Mouse (Mus musculus): Measurements from ENCODE around the gene Eif2b2. TPM values are rescaled to one million over a fixed set of nuclear protein-coding genes. Genes with fewer than 3 reads are reported as not detected.
A peak's percentile ranks its signal among the peaks of the same experiment; 100 is the strongest.

Gene Eif2b2
- polyA plus RNA-seq, 1 experiment from 2014 or later: 66.8 TPM

- ATAC-seq: no peak
These were observed 1.5 kb upstream of the Eif2b2 start for GRCm38 (mm10) chr12:85217733-85218310.

DNA sequence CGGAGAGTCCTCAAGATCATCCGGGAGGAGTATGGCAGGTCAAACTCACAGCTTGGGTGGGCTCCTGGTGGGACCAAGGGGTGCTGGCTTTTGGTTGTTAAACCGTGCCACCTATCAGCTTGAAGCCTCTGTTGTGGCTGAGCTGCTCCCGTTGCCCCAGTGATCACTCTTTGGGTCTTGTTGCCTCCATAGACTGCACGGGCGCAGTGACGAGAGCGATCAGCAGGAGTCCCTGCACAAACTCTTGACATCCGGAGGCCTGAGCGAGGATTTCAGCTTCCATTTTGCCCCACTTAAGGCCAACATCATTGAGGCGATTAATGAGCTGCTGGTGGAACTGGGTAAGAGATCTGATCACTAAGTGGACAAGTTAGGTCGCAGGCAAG is 617 bp downstream of the Eif2b2 start:
- Histone ChIP-seq H3K9me3 (no peaks in the 10 kb centered on the region), H3K4me1 (replicated peaks) (peaks cover 21% of the 10 kb centered on the region), H3K9ac (peak overlapping the region; percentile 68), H3K36me3 (peaks cover 15% of the 10 kb centered on the region), H3K27ac (0 out of 2 replicates have a peak overlapping the region, but pooled peaks have one; percentile 51), H3K4me3 (replicated peaks) (peak overlapping the region; percentile 85), H3K4me2 (replicated peaks) (peak overlapping the region; percentile 87), H3K27me3 (replicated peaks) (no peaks in the 10 kb centered on the region)
- no peak for ATAC-seq
- 3% methylated on average over 12 of the region's 12 CpGs for WGBS

More at GRCm38 (mm10) chr12:85217733-85218310, 1.5 kb upstream of the Eif2b2 start:
- Histone ChIP-seq H3K36me3 (peaks cover 5% of the 10 kb centered on the region), H3K9me3 (no peaks in the 10 kb centered on the region), H3K4me2 (replicated peaks) (no peak overlapping the region), H3K27me3 (replicated peaks) (no peaks in the 10 kb centered on the region), H3K9ac (no peak overlapping the region), H3K4me3 (replicated peaks) (no peak overlapping the region), H3K4me1 (replicated peaks) (peaks cover 21% of the 10 kb centered on the region), H3K27ac (no peak overlapping the region)
- WGBS: 49% methylated on average over 2 of the region's 2 CpGs

GRCm38 (mm10) chr12:85227227-85227626 is 7.9 kb downstream of the Eif2b2 start:
- Histone ChIP-seq H3K9ac (no peak overlapping the region), H3K27ac (no peak overlapping the region), H3K4me1 (replicated peaks) (no peaks in the 10 kb centered on the region), H3K4me2 (replicated peaks) (no peak overlapping the region), H3K36me3 (peaks cover 19% of the 10 kb centered on the region), H3K9me3 (no peaks in the 10 kb centered on the region), H3K4me3 (replicated peaks) (no peak overlapping the region), H3K27me3 (replicated peaks) (no peaks in the 10 kb centered on the region)
- no peak for ATAC-seq
- 49% methylated on average over 7 of the region's 7 CpGs for WGBS

DNA sequence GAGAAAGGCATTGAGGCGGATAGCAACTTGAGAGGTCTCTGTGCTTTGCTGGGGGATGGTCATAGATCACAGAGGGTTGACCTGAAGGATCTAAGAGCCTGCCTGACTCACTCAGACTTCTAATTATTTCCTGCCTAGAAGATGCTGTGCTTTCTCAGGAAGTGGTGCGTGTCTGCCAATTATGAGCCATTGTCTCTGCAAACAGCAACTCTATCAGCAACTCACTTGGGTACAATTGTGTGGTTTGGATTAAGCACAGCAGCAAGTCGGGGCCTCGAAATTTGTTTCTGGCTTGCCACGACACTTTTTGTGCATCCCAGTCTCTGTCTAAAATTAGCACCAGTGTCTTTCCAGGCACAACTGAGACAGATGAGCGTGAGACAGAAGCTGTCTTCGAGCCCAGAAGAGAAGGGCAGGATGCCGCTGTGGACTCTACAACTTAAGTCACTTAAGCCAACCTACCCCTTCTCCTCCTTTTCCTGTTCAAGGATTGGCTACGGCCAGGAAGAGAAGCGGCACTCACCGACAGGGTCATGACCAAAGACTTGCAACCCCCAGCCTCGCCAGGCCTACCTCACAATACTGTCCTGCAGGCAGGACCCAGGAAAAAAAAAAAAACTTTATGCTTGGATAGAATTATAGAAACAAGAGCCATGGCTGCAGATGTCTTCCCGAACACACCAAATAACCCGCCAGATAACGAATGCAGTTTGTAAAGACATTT is 8.8 kb downstream of the Eif2b2 start:
- H3K36me3 ChIP-seq: peaks cover 14% of the 10 kb centered on the region
- H3K27me3 ChIP-seq (replicated peaks): no peaks in the 10 kb centered on the region
- no peak for ATAC-seq
- no peak overlapping the region for H3K27ac ChIP-seq
- 71% methylated on average over 15 of the region's 15 CpGs for WGBS
- no peak overlapping the region for H3K9ac ChIP-seq
- H3K4me3 ChIP-seq (replicated peaks): no peak overlapping the region
- no peaks in the 10 kb centered on the region for H3K9me3 ChIP-seq
- H3K4me1 ChIP-seq (replicated peaks): no peaks in the 10 kb centered on the region
- H3K4me2 ChIP-seq (replicated peaks): no peak overlapping the region

GRCm38 (mm10) chr12:85233376-85234358 is 14.4 kb downstream of the Eif2b2 start:
- no peaks in the 10 kb centered on the region for H3K9me3 ChIP-seq
- 79% methylated on average over 21 of the region's 21 CpGs for WGBS

DNA sequence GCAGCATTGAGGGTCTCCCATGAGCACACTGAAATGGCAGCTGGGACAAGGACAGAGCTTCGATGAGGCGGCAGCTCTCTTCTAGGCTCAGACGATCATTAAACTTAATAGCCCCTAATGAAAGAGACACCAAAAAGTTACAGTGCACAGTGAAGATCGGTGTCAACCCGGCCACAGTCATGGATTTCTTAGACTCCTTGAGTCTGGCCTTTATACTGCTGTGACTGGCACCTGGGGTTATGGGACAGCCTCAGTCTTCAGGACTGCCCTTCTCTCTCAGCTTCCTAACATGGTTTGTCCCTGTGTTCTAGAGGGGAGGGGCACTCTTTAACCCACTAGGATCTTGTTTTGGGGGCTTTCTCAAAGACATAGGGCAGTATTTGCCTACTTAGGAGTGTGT is 18.3 kb downstream of the Eif2b2 start:
- no peak overlapping the region for H3K9ac ChIP-seq
- 79% methylated on average over 5 of the region's 5 CpGs for WGBS
- no peaks in the 10 kb centered on the region for H3K9me3 ChIP-seq
- no peak overlapping the region for H3K4me2 ChIP-seq (replicated peaks)
- ATAC-seq: no peak
- H3K27me3 ChIP-seq (replicated peaks): no peaks in the 10 kb centered on the region
- H3K4me1 ChIP-seq (replicated peaks): no peaks in the 10 kb centered on the region
- H3K36me3 ChIP-seq: no peaks in the 10 kb centered on the region
- H3K4me3 ChIP-seq (replicated peaks): no peak overlapping the region
- H3K27ac ChIP-seq: no peak overlapping the region

More at GRCm38 (mm10) chr12:85233376-85234358, 14.4 kb downstream of the Eif2b2 start:
- Histone ChIP-seq H3K4me3 (replicated peaks) (no peak overlapping the region), H3K9ac (no peak overlapping the region), H3K4me1 (replicated peaks) (no peaks in the 10 kb centered on the region), H3K27ac (no peak overlapping the region), H3K4me2 (replicated peaks) (no peak overlapping the region), H3K36me3 (no peaks in the 10 kb centered on the region), H3K27me3 (replicated peaks) (no peaks in the 10 kb centered on the region)
- ATAC-seq: no peak

DNA sequence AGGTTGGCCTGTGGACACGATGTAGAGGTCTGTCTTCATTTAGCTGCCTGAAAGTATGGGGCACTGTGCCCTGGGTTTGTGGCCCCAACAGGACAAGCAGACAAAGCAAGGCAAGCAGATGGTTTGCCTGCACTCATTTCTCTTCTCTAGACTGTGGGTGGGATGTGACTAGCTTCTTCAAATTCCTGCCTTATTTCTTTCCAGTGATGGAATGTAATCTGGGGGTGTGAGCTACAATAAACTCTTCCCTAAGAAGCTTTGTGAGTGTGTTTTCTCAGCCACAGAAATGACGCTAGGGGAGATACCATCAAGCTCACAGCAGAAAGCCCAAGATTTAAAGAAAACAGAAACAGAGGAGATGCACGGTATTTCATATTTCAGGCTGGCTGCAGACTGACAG is 32.8 kb downstream of the Eif2b2 start:
- Histone ChIP-seq H3K9me3 (no peaks in the 10 kb centered on the region), H3K27ac (no peak overlapping the region), H3K4me1 (replicated peaks) (no peaks in the 10 kb centered on the region), H3K9ac (no peak overlapping the region), H3K4me2 (replicated peaks) (no peak overlapping the region), H3K36me3 (peaks cover 3% of the 10 kb centered on the region; the same call in 1 of the 2 replicates), H3K4me3 (replicated peaks) (no peak overlapping the region), H3K27me3 (replicated peaks) (no peaks in the 10 kb centered on the region)
- WGBS: 70% methylated on average over 3 of the region's 3 CpGs
- no peak for ATAC-seq

DNA sequence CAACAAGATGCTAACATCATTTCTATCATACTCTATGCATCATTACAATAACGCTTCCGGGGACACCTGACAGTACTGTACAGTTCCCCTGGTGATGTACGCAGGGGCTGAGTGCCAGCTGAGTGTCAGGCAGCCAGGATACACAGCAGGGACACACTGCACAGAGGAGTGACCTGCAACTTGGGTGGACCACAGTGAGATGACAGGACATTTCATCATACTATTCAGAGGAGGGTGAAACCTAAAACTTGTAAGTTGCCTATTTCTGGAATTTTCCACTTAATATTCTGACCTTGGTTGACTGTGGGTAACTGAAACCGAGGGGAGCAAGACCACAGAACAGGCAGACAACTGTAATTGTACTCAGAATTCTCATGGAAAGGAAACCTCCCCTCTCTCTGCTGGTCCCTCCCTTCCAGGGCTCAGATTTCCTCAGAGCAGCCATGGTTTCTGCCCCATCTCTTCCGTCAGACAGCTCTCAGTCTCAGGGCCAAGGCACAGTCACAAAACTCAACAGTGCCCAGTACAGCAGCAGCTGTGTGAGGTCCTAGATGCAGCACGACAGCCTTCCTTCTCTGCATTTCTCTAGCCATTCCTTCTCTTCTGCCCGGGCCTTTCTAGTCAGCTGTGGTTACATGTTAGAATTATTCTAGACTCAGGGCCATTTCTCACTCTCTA is 36.9 kb downstream of the Eif2b2 start:
- Histone ChIP-seq H3K27ac (no peak overlapping the region), H3K4me3 (replicated peaks) (no peak overlapping the region), H3K9ac (no peak overlapping the region), H3K27me3 (replicated peaks) (no peaks in the 10 kb centered on the region), H3K36me3 (peaks cover 3% of the 10 kb centered on the region; the same call in 1 of the 2 replicates), H3K9me3 (no peaks in the 10 kb centered on the region), H3K4me1 (replicated peaks) (no peaks in the 10 kb centered on the region), H3K4me2 (replicated peaks) (no peak overlapping the region)
- WGBS: 61% methylated on average over 7 of the region's 7 CpGs
- no peak for ATAC-seq

DNA sequence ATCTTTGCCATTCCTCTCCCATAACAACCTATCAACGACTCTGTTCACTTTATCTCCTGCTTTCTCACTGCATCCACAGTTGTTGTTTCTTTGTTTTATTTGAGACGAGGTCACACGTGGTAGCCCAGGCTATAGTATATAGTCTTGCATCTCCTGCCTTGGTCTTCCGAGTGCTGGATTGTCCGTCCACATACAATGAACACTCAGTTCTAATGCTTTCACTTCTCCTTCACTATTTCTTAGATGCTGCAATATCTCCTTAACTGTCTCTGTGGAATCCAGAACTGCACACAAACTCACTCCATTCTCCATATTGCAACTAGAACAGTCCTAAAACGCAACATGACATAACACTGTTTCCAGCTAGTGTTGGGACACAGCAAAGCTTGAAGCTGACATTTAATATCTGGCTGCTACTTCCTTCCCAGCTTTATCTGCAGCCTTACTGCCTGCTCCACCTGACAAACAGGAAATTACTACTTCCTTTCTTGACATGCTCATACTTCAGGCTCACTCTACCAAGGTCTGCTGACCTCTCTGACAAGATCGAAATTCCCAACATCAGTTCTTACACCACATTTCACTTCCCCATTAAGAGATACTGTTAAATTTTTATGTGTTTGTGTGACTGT is 37.8 kb downstream of the Eif2b2 start:
- Histone ChIP-seq H3K27me3 (replicated peaks) (no peaks in the 10 kb centered on the region), H3K4me2 (replicated peaks) (no peak overlapping the region), H3K4me3 (replicated peaks) (no peak overlapping the region), H3K9ac (no peak overlapping the region), H3K27ac (peak overlapping the region; percentile 34; the same call in 1 of the 2 replicates), H3K9me3 (no peaks in the 10 kb centered on the region), H3K4me1 (replicated peaks) (no peaks in the 10 kb centered on the region), H3K36me3 (no peaks in the 10 kb centered on the region)
- WGBS: 73% methylated on average over 7 of the region's 7 CpGs
- ATAC-seq: no peak

DNA sequence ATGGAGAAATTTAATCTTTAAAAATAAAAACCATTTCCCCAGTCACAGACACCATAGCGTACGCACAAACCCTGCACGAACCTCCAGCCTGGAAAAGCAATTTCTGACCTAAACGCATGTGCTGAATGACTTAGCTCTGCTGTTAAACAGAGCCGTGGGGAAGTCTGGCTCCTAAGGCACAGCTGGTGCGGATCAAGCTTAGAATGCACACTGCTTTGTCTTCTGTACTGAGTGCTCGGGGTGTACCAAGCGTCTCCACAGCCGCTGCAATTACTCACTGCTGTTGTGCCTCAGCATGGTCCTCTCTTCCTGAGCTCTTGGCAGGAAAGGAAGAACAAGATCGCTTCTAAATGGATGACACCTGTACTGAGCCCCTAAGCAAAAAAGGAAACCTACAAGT is 43.2 kb downstream of the Eif2b2 start:
- Histone ChIP-seq H3K9me3 (no peaks in the 10 kb centered on the region), H3K4me2 (replicated peaks) (no peak overlapping the region), H3K9ac (no peak overlapping the region), H3K4me3 (replicated peaks) (no peak overlapping the region), H3K27me3 (replicated peaks) (no peaks in the 10 kb centered on the region), H3K4me1 (replicated peaks) (0 out of 2 replicates have a peak, but pooled peaks cover 10% of the 10 kb centered on the region), H3K27ac (no peak overlapping the region), H3K36me3 (no peaks in the 10 kb centered on the region)
- ATAC-seq: peak; percentile 72
- WGBS: 37% methylated on average over 10 of the region's 10 CpGs

DNA sequence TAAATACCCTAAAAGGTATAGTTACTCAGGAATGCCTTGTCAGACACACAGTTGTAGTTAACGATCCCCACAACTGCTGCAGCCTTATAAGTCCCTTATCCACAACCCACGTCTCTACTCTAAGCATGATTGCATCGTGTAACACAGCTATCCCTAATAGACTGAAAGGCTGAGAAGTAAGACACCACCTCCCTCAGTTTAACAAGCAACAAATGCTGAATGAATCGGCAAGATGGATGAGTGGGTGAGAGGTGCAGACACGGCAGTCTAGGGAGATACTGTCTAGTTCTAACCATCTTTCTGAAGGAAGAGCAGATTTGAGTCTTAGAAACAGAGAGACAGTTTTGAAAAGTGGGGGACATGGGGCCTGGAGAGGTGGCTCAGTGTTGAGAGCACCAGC is 43.9 kb downstream of the Eif2b2 start:
- no peak for ATAC-seq

More for the DNA sequence above, 43.9 kb downstream of the Eif2b2 start:
- Histone ChIP-seq H3K9ac (no peak overlapping the region), H3K4me2 (replicated peaks) (no peak overlapping the region), H3K4me1 (replicated peaks) (0 out of 2 replicates have a peak, but pooled peaks cover 10% of the 10 kb centered on the region), H3K9me3 (no peaks in the 10 kb centered on the region), H3K27me3 (replicated peaks) (no peaks in the 10 kb centered on the region), H3K27ac (0 out of 2 replicates have a peak overlapping the region, but pooled peaks have one; percentile 13), H3K36me3 (no peaks in the 10 kb centered on the region), H3K4me3 (replicated peaks) (no peak overlapping the region)
- 67% methylated on average over 5 of the region's 5 CpGs for WGBS

All from intestine, embryonic 15.5 days (tissue).